Mouse (Mus musculus) megakaryocyte-erythroid progenitor cell, adult 5-6 weeks (primary cell): ENCODE data around the gene Grik5. TPM values are rescaled to one million over a fixed set of nuclear protein-coding genes. Genes with fewer than 3 reads are reported as not detected.
A peak's percentile ranks its signal among the peaks of the same experiment; 100 is the strongest.
"Not testable (repeated sequence)": the region's sequence is repeated elsewhere in the genome, so short reads cannot be mapped to it uniquely, and the experiment has no call there.

ENCODE experiments used
- ATAC-seq: replicated peaks from 2 replicates; pipeline ENCODE4 v1.8.0; 2016; ENCODE audit warnings: mild to moderate bottlenecking, inconsistent platforms; ENCODE audit not compliant: severe bottlenecking, poor library complexity, low FRiP score, low TSS enrichment
- total RNA-seq, 2 experiments: library from RNA; stranded (forward) in 1 of 2; stranded (reverse) in 1 of 2; fragments of 200-1000, 215-1000 nt in 1 of 2; fragments of >200 nt in 1 of 2; fragmentation: Nextera tagmentation in 1 of 2; gene quantifications; 2 replicates each; pipeline ENCODE4 v1.2.3; 2014 to 2017

Gene Grik5
- total RNA-seq, 2 experiments from 2014 or later: 0.23 to 31.7 TPM

DNA sequence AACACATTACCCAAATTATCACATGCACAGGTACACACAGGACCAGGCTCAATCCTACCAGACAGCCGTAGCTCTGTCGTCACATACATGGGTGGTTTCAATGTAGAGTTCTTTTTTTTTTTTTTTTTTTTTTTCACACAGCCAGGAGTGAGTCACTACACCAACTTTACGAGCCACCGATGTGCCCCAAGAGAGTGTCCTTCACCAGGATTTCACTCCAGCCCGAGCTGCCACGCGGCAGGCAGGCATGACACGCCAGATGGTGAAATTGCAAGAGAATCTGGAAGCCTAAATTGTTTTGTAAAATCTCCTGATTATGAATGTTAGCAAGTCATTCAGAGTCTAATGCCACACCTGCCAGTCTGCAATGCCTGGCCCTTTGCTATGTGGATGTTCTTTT is 24.8 kb downstream of the Grik5 start:
- no peak for ATAC-seq

- ATAC-seq: not testable (repeated sequence)
Observed at GRCm38 (mm10) chr7:25044599-25044998, 27.5 kb downstream of the Grik5 start.

DNA sequence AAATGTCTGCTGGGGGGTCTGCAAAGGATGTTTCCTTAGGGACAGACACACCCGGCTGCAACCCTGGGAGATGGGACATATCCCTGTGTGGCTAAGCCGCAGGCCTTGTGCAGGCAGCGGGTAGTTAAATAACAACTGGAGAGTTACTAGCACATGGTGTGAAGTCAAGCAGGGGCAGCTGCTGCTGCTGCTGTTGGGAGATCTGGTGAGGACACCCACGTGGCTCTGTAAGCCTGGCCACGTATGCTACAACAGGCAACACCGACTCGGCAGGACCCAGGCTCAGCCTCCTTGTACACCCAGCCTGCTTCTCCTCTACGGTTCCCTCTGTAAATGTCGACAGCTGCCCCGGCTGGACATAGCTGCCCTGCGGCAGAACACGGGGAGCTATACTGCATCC is 30.2 kb downstream of the Grik5 start:
- no peak for ATAC-seq

DNA sequence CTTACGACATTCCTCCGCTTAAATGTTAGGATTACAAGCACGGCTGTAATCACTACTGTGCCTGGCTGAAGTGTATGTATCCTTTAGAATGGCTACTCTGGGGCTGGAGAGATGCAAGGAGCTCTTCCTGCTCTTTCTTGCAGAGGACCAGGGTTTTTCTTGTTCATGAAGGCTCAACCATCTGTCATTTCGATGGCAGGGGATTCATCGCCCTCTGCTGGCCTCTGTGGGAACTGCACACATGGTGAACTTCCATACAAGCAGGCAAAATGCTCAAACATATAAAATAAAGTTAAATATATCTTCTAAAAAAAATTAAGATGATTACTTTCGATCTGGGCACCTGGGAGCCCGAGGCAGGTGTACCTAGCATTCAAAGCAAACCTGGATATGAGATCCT is 36.2 kb downstream of the Grik5 start:
- ATAC-seq: 0 out of 2 replicates have a peak, but pooled peaks have one; percentile 59

DNA sequence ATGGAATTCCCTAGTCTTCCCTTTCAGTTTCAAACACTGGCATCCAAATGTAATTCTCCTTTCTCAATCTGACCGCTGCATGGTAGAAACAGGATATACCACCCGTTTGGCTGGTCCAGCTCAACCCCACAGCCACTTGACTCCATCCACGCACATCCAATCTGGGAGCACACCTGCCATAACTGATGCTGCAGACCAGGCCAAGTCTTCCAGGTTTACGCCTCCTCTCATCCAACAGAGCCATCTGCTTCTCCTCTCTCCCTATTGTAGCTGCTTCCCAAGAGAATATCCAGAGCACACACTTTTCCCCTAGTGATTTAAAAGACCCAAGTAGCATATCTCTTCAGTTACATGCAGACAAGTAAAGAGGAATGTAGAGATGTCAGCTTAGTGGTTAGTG is 37.4 kb downstream of the Grik5 start:
- ATAC-seq: no peak

- no peak for ATAC-seq
Observed at GRCm38 (mm10) chr7:25031528-25031927, 40.6 kb downstream of the Grik5 start.

GRCm38 (mm10) chr7:25030032-25030753 is 42.0 kb downstream of the Grik5 start:
- ATAC-seq: peak; percentile 60; the same call in 1 of the 2 replicates

- no peak for ATAC-seq
Observed at GRCm38 (mm10) chr7:25026452-25026851, 45.7 kb downstream of the Grik5 start.

- ATAC-seq: peak; percentile 42; the same call in 1 of the 2 replicates
Observed at GRCm38 (mm10) chr7:25025855-25026439, 46.2 kb downstream of the Grik5 start.

- ATAC-seq: no peak
Observed at GRCm38 (mm10) chr7:25011592-25011991, 60.6 kb downstream of the Grik5 start.

- peak; percentile 39; the same call in 1 of the 2 replicates for ATAC-seq
Observed at GRCm38 (mm10) chr7:25010090-25010913, 61.8 kb downstream of the Grik5 start.

GRCm38 (mm10) chr7:25009099-25009700 is 62.9 kb downstream of the Grik5 start:
- ATAC-seq: no peak

DNA sequence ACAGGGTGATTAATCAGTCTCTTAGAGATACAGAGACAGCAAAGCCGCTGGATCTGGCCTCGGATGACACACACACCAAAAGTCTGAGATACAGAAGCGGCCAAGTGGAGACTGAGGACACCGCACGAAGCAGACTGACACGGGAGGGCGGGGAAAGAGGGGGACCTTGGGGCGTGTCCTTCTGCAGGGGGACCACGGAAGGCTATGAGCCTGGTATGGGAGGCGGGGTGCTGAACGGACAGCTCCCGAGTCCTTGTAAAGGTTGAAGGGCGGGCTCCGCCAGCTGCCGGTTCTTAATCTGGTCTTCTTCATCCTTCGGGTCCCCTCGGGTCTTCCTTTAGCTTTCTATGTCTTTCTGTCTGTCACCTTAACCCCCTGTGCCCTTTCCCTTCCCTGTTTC is 63.5 kb downstream of the Grik5 start:
- peak; percentile 81 for ATAC-seq

GRCm38 (mm10) chr7:25007609-25008374 is 64.4 kb downstream of the Grik5 start:
- no peak for ATAC-seq

- no peak for ATAC-seq
Observed at GRCm38 (mm10) chr7:25006586-25007364, 65.4 kb downstream of the Grik5 start.

GRCm38 (mm10) chr7:25006171-25006570 is 66.0 kb downstream of the Grik5 start:
- no peak for ATAC-seq

DNA sequence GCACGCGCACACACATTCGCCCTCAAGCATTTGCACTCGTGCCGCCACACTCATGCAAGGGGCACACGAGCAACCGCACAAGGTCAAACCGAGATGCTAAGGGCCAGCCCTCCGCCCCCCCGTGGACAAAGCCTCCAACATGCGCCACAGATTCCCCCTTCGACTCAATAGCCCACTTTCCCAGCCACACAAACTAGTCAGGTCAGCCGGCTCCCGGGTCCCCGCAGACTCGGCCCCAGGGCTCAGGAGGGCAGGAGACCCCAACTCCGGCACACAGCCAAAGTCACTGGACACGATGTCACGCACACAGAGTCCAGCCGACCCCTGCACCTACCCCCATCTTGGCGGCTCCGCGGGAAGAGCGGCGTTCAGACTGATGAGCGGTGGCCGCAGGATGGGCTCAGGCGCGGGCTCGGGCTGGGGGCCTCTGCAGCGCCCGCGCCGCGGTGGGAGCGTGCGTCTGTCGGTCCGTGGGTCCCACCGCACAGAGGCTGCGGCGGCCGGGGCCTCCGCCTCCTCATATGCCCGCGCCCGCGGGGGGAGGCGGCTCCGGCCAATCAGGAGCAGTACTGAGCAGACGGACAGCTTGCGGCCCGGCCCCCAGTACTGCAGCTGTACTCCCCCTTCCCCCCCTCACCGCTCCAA is 66.6 kb downstream of the Grik5 start, which contains the start of gene Atp1a3:
TSS of gene Atp1a3 (minus strand) at position 538 of the 645 bp plus-strand sequence.
- no peak for ATAC-seq

DNA sequence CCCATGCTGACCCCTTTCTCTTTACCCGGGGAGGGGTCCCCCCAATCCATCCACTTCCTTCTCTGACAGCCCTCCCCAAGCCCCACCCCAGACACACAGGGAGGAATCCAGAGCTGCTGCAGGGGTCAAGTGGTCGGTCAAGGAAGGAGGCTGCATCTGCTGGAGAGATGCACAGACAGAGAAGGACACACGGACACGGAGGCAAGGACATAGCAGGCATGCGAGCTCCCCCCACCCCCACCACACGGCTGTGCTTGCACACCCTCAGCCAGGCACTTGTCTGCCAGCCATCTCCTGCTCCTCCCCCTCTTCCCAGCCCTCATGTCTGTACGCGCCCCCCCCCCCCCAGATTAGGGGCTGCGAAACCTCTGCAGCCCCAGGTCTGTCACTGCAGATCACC is 67.3 kb downstream of the Grik5 start:
- no peak for ATAC-seq
